Mouse (Mus musculus) MEL (cell line): ENCODE results near the gene Gm20388. TPM values are rescaled to one million over a fixed set of nuclear protein-coding genes. Genes with fewer than 3 reads are reported as not detected.

Experiments used
- DNase-seq: peaks from one replicate; pipeline ENCODE4 v3.0.0; 2011; ENCODE audit warnings: low read depth, low spot score
- H3K27ac ChIP-seq: 2 replicates; pipeline ENCODE4 v1.5.1; 2012; ENCODE audit warnings: low read depth, mild to moderate bottlenecking, control low read depth, low read length, moderate library complexity; ENCODE audit not compliant: control insufficient read depth
- H3K27me3 ChIP-seq, 2 experiments: fragments of 150-350 bp in 1 of 2; sonication (generic) in 1 of 2; 2 replicates each; pipeline ENCODE4 v1.6.1; 2012; ENCODE audit warnings: low read length in 2 of 2, mild to moderate bottlenecking in 2 of 2, improper control_type of control experiment in 1 of 2, moderate library complexity in 1 of 2; ENCODE audit not compliant: insufficient read depth in 2 of 2, control insufficient read depth in 1 of 2
- H3K36me3 ChIP-seq, 2 experiments: 2 replicates each; pipeline ENCODE4 v1.6.1; 2012 to 2014; ENCODE audit warnings: low read length in 2 of 2, improper control_type of control experiment in 1 of 2, inconsistent platforms in 1 of 2, mild to moderate bottlenecking in 1 of 2; ENCODE audit not compliant: insufficient read depth in 2 of 2, control insufficient read depth in 1 of 2
- H3K4me1 ChIP-seq, 2 experiments: fragments of 150-350 bp in 1 of 2; sonication (generic) in 1 of 2; 2 replicates each; pipeline ENCODE4 v1.6.1; 2012; ENCODE audit warnings: low read length in 2 of 2, improper control_type of control experiment in 1 of 2, mild to moderate bottlenecking in 1 of 2; ENCODE audit not compliant: insufficient read depth in 2 of 2, control insufficient read depth in 1 of 2
- H3K4me3 ChIP-seq, 2 experiments: fragments of 150-350 bp in 1 of 2; sonication (generic) in 1 of 2; 2 replicates each; pipeline ENCODE4 v1.5.1; 2012; ENCODE audit warnings: low read depth in 2 of 2, low read length in 2 of 2, mild to moderate bottlenecking in 2 of 2, moderate library complexity in 2 of 2, control low read depth in 1 of 2, improper control_type of control experiment in 1 of 2; ENCODE audit not compliant: control insufficient read depth in 1 of 2, insufficient read depth in 1 of 2
- H3K79me2 ChIP-seq: 2 replicates; pipeline ENCODE4 v1.6.1; 2012; ENCODE audit warnings: mild to moderate bottlenecking, low read length, moderate library complexity; ENCODE audit not compliant: control insufficient read depth, poor library complexity, insufficient read depth
- H3K9ac ChIP-seq: 2 replicates; pipeline ENCODE4 v1.6.1; 2012; ENCODE audit warnings: low read depth, mild to moderate bottlenecking, control low read depth, low read length, moderate library complexity; ENCODE audit not compliant: control insufficient read depth, poor library complexity, severe bottlenecking
- H3K9me3 ChIP-seq: fragments of 150-350 bp; sonication (generic); replicated peaks from 2 replicates; pipeline ENCODE4 v1.6.1; 2012; ENCODE audit warnings: mild to moderate bottlenecking, low read length, improper control_type of control experiment, moderate library complexity; ENCODE audit not compliant: insufficient read depth
- BHLHE40 ChIP-seq: IDR thresholded peaks from 2 replicates; pipeline ENCODE4 v1.6.1; 2012; ENCODE audit warnings: low read depth, mild to moderate bottlenecking, inconsistent platforms, low read length, improper control_type of control experiment, borderline replicate concordance
- CHD1 ChIP-seq: IDR thresholded peaks from 2 replicates; pipeline ENCODE4 v1.6.1; 2012; ENCODE audit warnings: low read depth, mild to moderate bottlenecking, inconsistent platforms, low read length, improper control_type of control experiment
- CTCF ChIP-seq, 3 experiments: IDR thresholded peaks in 2 of 3; conservative IDR thresholded peaks in 1 of 3; 2 replicates each; pipeline ENCODE4 v1.5.1; 2011 to 2012; ENCODE audit warnings: low read length in 3 of 3, low read depth in 2 of 3, mild to moderate bottlenecking in 2 of 3, improper control_type of control experiment in 1 of 3, inconsistent platforms in 1 of 3, mixed read lengths in 1 of 3, moderate library complexity in 1 of 3; ENCODE audit not compliant: control insufficient read depth in 1 of 3, insufficient read depth in 1 of 3, poor library complexity in 1 of 3, severe bottlenecking in 1 of 3
- E2F4 ChIP-seq: IDR thresholded peaks from 2 replicates; pipeline ENCODE4 v1.6.1; 2011; ENCODE audit warnings: low read depth, low read length, improper control_type of control experiment, borderline replicate concordance
- EP300 ChIP-seq, 2 experiments: IDR thresholded peaks; 2 replicates each; pipeline ENCODE4 v1.6.1; 2011; ENCODE audit warnings: improper control_type of control experiment in 2 of 2, low read length in 2 of 2, low read depth in 1 of 2, mild to moderate bottlenecking in 1 of 2
- GABPA ChIP-seq: IDR thresholded peaks from 2 replicates; pipeline ENCODE4 v1.6.1; 2012; ENCODE audit warnings: low read depth, mild to moderate bottlenecking, inconsistent platforms, low read length, improper control_type of control experiment, moderate library complexity
- GATA1 ChIP-seq: IDR thresholded peaks from 2 replicates; pipeline ENCODE4 v1.6.1; 2011; ENCODE audit warnings: low read depth, low read length, improper control_type of control experiment
- JUND ChIP-seq: IDR thresholded peaks from 2 replicates; pipeline ENCODE4 v1.6.1; 2011; ENCODE audit warnings: low read depth, mild to moderate bottlenecking, improper control_type of control experiment, low read length
- KAT2A ChIP-seq: conservative IDR thresholded peaks from 2 replicates; pipeline ENCODE4 v1.6.1; 2012; ENCODE audit warnings: low read depth, low read length, improper control_type of control experiment, inconsistent platforms
- NRF1 ChIP-seq: IDR thresholded peaks from 2 replicates; pipeline ENCODE4 v1.6.1; 2014; ENCODE audit warnings: low read depth, mild to moderate bottlenecking, inconsistent platforms, low read length, improper control_type of control experiment, moderate library complexity; ENCODE audit not compliant: poor library complexity, insufficient read depth, severe bottlenecking
- POLR2AphosphoS2 ChIP-seq: IDR thresholded peaks from 2 replicates; pipeline ENCODE4 v1.6.1; 2011; ENCODE audit warnings: low read length, improper control_type of control experiment
- TAL1 ChIP-seq: IDR thresholded peaks from 2 replicates; pipeline ENCODE4 v1.6.1; 2012; ENCODE audit warnings: mild to moderate bottlenecking, inconsistent platforms, low read length, moderate library complexity, mixed read lengths
- TBP ChIP-seq: IDR thresholded peaks from 2 replicates; pipeline ENCODE4 v1.8.0; 2011; ENCODE audit warnings: low read depth, low read length, improper control_type of control experiment
- TCF12 ChIP-seq: IDR thresholded peaks from 2 replicates; pipeline ENCODE4 v1.6.1; 2014; ENCODE audit warnings: low read depth, mild to moderate bottlenecking, inconsistent platforms, low read length, improper control_type of control experiment, moderate library complexity
- UBTF ChIP-seq: IDR thresholded peaks from 2 replicates; pipeline ENCODE4 v1.6.1; 2012; ENCODE audit warnings: low read depth, mild to moderate bottlenecking, inconsistent platforms, low read length, improper control_type of control experiment, moderate library complexity, borderline replicate concordance; ENCODE audit not compliant: insufficient read depth
- USF1 ChIP-seq: IDR thresholded peaks from 2 replicates; pipeline ENCODE4 v1.6.1; 2014; ENCODE audit warnings: low read depth, mild to moderate bottlenecking, inconsistent platforms, low read length, improper control_type of control experiment, moderate library complexity
- USF2 ChIP-seq, 2 experiments: IDR thresholded peaks; 2 replicates each; pipeline ENCODE4 v1.6.1; 2011 to 2012; ENCODE audit warnings: improper control_type of control experiment in 2 of 2, low read length in 2 of 2, borderline replicate concordance in 1 of 2, inconsistent platforms in 1 of 2, low read depth in 1 of 2, mild to moderate bottlenecking in 1 of 2; ENCODE audit not compliant: insufficient read depth in 1 of 2
- ZKSCAN1 ChIP-seq: IDR thresholded peaks from 2 replicates; pipeline ENCODE4 v1.6.1; 2012; ENCODE audit warnings: low read depth, mild to moderate bottlenecking, inconsistent platforms, low read length, improper control_type of control experiment, moderate library complexity
- ZMIZ1 ChIP-seq: IDR thresholded peaks from 2 replicates; pipeline ENCODE4 v1.6.1; 2012; ENCODE audit warnings: low read depth, mild to moderate bottlenecking, inconsistent platforms, low read length, improper control_type of control experiment, moderate library complexity
- polyA plus RNA-seq, 2 experiments: library from polyadenylated mRNA; stranded (reverse) in 1 of 2; unstranded in 1 of 2; fragments of >175 nt in 1 of 2; fragments of >200 nt in 1 of 2; gene quantifications; 2 replicates each; pipeline versions ENCODE4 v1.2.1 to v1.2.4; 2012; ENCODE audit warnings: low replicate concordance in 2 of 2, low read depth in 1 of 2; ENCODE audit not compliant: insufficient read length in 2 of 2, insufficient read depth in 1 of 2, missing spikeins in 1 of 2
- total RNA-seq: library from RNA; depleted of rRNA; stranded (reverse); fragments of 300-350 nt; gene quantifications from 2 replicates; pipeline ENCODE4 v1.2.3, GENCODE M21; 2012

The Gm20388 gene
- total and polyA plus RNA-seq, 3 experiments = 11.1 to 17.8 TPM; not detected in 1

- Histone ChIP-seq H3K4me3 (no peak overlapping the region), H3K79me2 (no peaks in the 10 kb centered on the region), H3K36me3 (no peaks in the 10 kb centered on the region; a peak in 1 of 4 replicates), H3K27me3 (no peaks in the 10 kb centered on the region), H3K27ac (no peak overlapping the region), H3K9me3 (no peaks in the 10 kb centered on the region), H3K9ac (no peak overlapping the region), H3K4me1 (no peaks in the 10 kb centered on the region)
- DNase-seq = no peak
- TF ChIP-seq KAT2A (no peak), ZMIZ1 (no peak), NRF1 (no peak), TAL1 (no peak), UBTF (no peak), GATA1 (no peak), JUND (no peak), TBP (no peak), POLR2AphosphoS2 (no peak), BHLHE40 (no peak), CTCF (IDR thresholded peaks at IDR 0.05 in 2 of 3, conservative IDR thresholded peaks at IDR 0.05 in 1 of 3; ENCODE audit: control insufficient read depth in 1 of 3, insufficient read depth in 1 of 3, low read depth in 2 of 3, low read length in 3 of 3, poor library complexity in 1 of 3, severe bottlenecking in 1 of 3) (no peak), EP300 (IDR thresholded peaks at IDR 0.05; ENCODE audit: low read depth in 1 of 2, low read length in 2 of 2) (no peak), GABPA (no peak), USF1 (no peak), USF2 (IDR thresholded peaks at IDR 0.05; ENCODE audit: borderline replicate concordance in 1 of 2, insufficient read depth in 1 of 2, low read depth in 1 of 2, low read length in 2 of 2) (no peak), ZKSCAN1 (no peak), TCF12 (no peak), CHD1 (no peak)
Measured at GRCm38 (mm10) chr8:122019162-122019561, 2108.5 kb downstream of the Gm20388 start.

DNA sequence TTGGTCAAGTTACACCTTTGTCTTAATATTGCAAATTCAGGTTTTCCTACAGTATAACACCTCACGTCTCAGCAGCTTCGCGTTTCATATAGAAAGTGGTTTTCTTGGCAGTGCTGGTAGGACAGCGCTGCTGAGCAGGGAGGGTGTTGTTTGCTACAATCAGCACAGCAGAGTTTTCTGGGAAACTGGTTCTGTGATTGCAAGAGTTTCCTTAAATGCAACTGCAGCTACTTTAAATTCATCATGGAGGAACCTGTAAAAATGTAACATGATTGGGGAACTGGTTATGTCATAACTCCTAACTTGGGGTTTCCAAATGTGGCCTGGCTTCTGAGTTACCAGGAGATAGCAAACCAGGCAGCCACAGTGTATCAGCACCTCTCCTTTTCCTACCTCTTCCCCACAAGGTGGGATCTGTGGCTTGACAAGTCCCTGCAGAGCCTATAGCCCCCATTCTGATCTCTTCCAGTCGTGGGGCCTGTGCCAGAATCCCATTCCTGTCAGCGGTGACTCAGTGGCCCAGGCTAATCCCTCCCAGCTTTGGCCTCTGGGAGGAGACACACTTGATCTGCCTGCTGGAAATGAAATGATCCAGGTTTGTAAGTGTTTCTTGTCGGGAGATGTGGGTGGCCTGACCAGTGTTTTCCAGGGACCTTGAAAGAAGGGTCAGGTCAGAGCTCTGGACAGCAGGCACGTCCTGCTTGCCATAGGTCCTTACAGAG is 2109.6 kb downstream of the Gm20388 start:
- no peak overlapping the region for H3K27ac ChIP-seq
- no peak overlapping the region for H3K9ac ChIP-seq
- H3K9me3 ChIP-seq = no peaks in the 10 kb centered on the region
- no peaks in the 10 kb centered on the region for H3K79me2 ChIP-seq
- no peaks in the 10 kb centered on the region; a peak in 1 of 4 replicates for H3K36me3 ChIP-seq
- H3K4me1 ChIP-seq = no peaks in the 10 kb centered on the region
- no peak for TF ChIP-seq E2F4
- TF ChIP-seq BHLHE40 = no peak
- TF ChIP-seq EP300 (IDR thresholded peaks at IDR 0.05; ENCODE audit: low read depth in 1 of 2, low read length in 2 of 2) = no peak
- no peak for DNase-seq
- H3K4me3 ChIP-seq = no peak overlapping the region
- H3K27me3 ChIP-seq = no peaks in the 10 kb centered on the region
